Mouse (Mus musculus) bone marrow macrophage, adult 2 months (primary cell): ENCODE results near the gene Pik3r2.

Experiments used
- CTCF ChIP-seq: IDR thresholded peaks from 2 replicates; pipeline ENCODE4 v1.5.1; 2012; ENCODE audit warnings: low read depth, mild to moderate bottlenecking, low read length, moderate library complexity
- POLR2A ChIP-seq: IDR thresholded peaks from 2 replicates; pipeline ENCODE4 v1.6.1; 2012; ENCODE audit warnings: mild to moderate bottlenecking, low read depth, low read length, borderline replicate concordance

DNA sequence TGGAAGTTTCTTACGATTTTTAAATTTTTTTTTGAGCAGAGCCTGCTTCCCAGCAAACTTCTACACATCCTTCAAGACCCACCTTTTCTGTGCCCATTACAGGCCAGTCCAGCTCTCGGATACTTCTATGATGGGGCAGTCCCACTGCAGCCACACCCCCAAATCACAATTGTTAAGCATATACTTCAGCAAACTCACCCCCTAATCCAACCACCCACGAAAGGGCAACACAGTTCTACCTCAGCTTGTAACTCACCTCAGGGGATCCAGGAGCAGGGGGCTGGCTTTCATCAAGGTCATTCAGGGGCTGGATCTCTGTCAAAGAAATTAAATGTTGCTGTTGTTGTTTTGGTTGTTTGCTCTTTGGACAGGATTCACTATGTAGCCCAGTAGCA is 10.5 kb upstream of the Pik3r2 start:
- TF ChIP-seq CTCF (no peak), POLR2A (no peak)
